Mouse (Mus musculus) intestine, postnatal 0 days (tissue): ENCODE data around the gene Syne2. TPM values are rescaled to one million over a fixed set of nuclear protein-coding genes. Genes with fewer than 3 reads are reported as not detected.

Experiments
- ATAC-seq: fragments of 200-750 bp; cut with Nextera tagmentation; 2 replicates; pipeline ENCODE4 v1.8.0; 2017; ENCODE audit warnings: mild to moderate bottlenecking, moderate TSS enrichment, moderate library complexity
- H3K27ac ChIP-seq: fragments of 300-500 bp; sonication (generic); 2 replicates; pipeline ENCODE4 v1.5.1; 2014; ENCODE audit warnings: mild to moderate bottlenecking, low read depth, low read length, moderate library complexity
- H3K27me3 ChIP-seq: fragments of 300-500 bp; sonication (generic); replicated peaks from 2 replicates; pipeline ENCODE4 v1.6.1; 2014; ENCODE audit warnings: low read length, mixed read lengths; ENCODE audit not compliant: control insufficient read depth, insufficient read depth
- H3K36me3 ChIP-seq: fragments of 300-500 bp; sonication (generic); 2 replicates; pipeline ENCODE4 v1.6.1; 2014; ENCODE audit warnings: mild to moderate bottlenecking, moderate library complexity; ENCODE audit not compliant: control insufficient read depth, insufficient read depth
- H3K4me1 ChIP-seq: fragments of 300-500 bp; sonication (generic); replicated peaks from 2 replicates; pipeline ENCODE4 v1.6.1; 2014; ENCODE audit warnings: antibody characterized with exemption, low read length, mixed read lengths; ENCODE audit not compliant: control insufficient read depth, insufficient read depth
- H3K4me2 ChIP-seq: fragments of 300-500 bp; sonication (generic); replicated peaks from 2 replicates; pipeline ENCODE4 v1.6.1; 2014; ENCODE audit warnings: low read depth, mild to moderate bottlenecking, moderate library complexity
- H3K4me3 ChIP-seq: fragments of 300-500 bp; sonication (generic); 2 replicates; pipeline ENCODE4 v1.5.1; 2014; ENCODE audit warnings: low read depth, low read length
- H3K9ac ChIP-seq: fragments of 300-500 bp; sonication (generic); 2 replicates; pipeline ENCODE4 v1.6.1; 2014; ENCODE audit warnings: mild to moderate bottlenecking, low read depth, low read length
- H3K9me3 ChIP-seq: fragments of 300-500 bp; sonication (generic); 2 replicates; pipeline ENCODE4 v1.6.1; 2016; ENCODE audit warnings: mixed run types; ENCODE audit not compliant: control insufficient read depth
- CTCF ChIP-seq: sonication (generic); IDR thresholded peaks from 2 replicates; pipeline ENCODE4 v1.5.1; 2016; ENCODE audit warnings: low read depth, mild to moderate bottlenecking, control low read depth, antibody characterized with exemption, moderate library complexity
- WGBS: fragments of 180-500 bp; shearing (Covaris S2); extraction: QIAGEN DNeasy Blood & Tissue Kit; methylation state at CpG from one replicate; pipeline ENCODE4 v1.1.7; 2014; 5-methylcytosine and 5-hydroxymethylcytosine counted together
- polyA plus RNA-seq: library from polyadenylated mRNA; unstranded; fragments of >200 nt; fragmentation: Nextera tagmentation; extraction: Ambion mirVana; gene quantifications from 2 replicates; pipeline ENCODE4 v1.2.1, GENCODE M21; 2015

Syne2 gene
- polyA plus RNA-seq, 1 experiment from 2014 or later: 14.5 TPM

- Histone ChIP-seq H3K4me3 (no peak overlapping the region), H3K9ac (no peak overlapping the region), H3K9me3 (no peaks in the 10 kb centered on the region), H3K27me3 (no peaks in the 10 kb centered on the region), H3K36me3 (peaks cover 41% of the 10 kb centered on the region), H3K27ac (no peak overlapping the region), H3K4me2 (no peak overlapping the region), H3K4me1 (no peaks in the 10 kb centered on the region)
- TF ChIP-seq CTCF: no peak
- ATAC-seq: no peak
- WGBS: 94% methylated on average over 24 of the region's 24 CpGs
These were observed 148.7 kb downstream of the Syne2 start for GRCm38 (mm10) chr12:75966441-75967195.

GRCm38 (mm10) chr12:75979079-75979478, 161.1 kb downstream of the Syne2 start:
- Histone ChIP-seq H3K36me3 (peaks cover 49% of the 10 kb centered on the region), H3K27me3 (no peaks in the 10 kb centered on the region), H3K4me1 (no peaks in the 10 kb centered on the region), H3K4me3 (no peak overlapping the region), H3K9me3 (no peaks in the 10 kb centered on the region), H3K9ac (no peak overlapping the region), H3K27ac (no peak overlapping the region), H3K4me2 (no peak overlapping the region)
- ATAC-seq: no peak
- TF ChIP-seq CTCF: no peak
- 67% methylated on average over 5 of the region's 5 CpGs for WGBS

- Histone ChIP-seq H3K9ac (no peak overlapping the region), H3K9me3 (no peaks in the 10 kb centered on the region), H3K27ac (no peak overlapping the region), H3K36me3 (peaks cover 49% of the 10 kb centered on the region), H3K4me2 (no peak overlapping the region), H3K4me3 (no peak overlapping the region), H3K4me1 (no peaks in the 10 kb centered on the region), H3K27me3 (no peaks in the 10 kb centered on the region)
- no peak for TF ChIP-seq CTCF
- no peak for ATAC-seq
- WGBS: 84% methylated on average over 8 of the region's 8 CpGs
These were observed 165.4 kb downstream of the Syne2 start for GRCm38 (mm10) chr12:75983336-75983735.

GRCm38 (mm10) chr12:75992226-75992858, 174.4 kb downstream of the Syne2 start:
- no peaks in the 10 kb centered on the region for H3K27me3 ChIP-seq
- no peak for ATAC-seq
- H3K4me1 ChIP-seq: no peaks in the 10 kb centered on the region
- H3K4me3 ChIP-seq: no peak overlapping the region
- H3K9me3 ChIP-seq: no peaks in the 10 kb centered on the region
- H3K4me2 ChIP-seq: no peak overlapping the region
- H3K36me3 ChIP-seq: peaks cover 45% of the 10 kb centered on the region
- peak; percentile 53 for TF ChIP-seq CTCF
- no peak overlapping the region for H3K27ac ChIP-seq
- WGBS: 81% methylated on average over 10 of the region's 10 CpGs
- H3K9ac ChIP-seq: no peak overlapping the region

- no peak overlapping the region for H3K27ac ChIP-seq
- H3K9me3 ChIP-seq: no peaks in the 10 kb centered on the region
- H3K4me3 ChIP-seq: no peak overlapping the region
- H3K36me3 ChIP-seq: peaks cover 42% of the 10 kb centered on the region
- H3K4me2 ChIP-seq: no peak overlapping the region
- no peaks in the 10 kb centered on the region for H3K27me3 ChIP-seq
- H3K4me1 ChIP-seq: peaks cover 2% of the 10 kb centered on the region; the same call in 1 of the 2 replicates
- 96% methylated on average over 4 of the region's 4 CpGs for WGBS
- TF ChIP-seq CTCF: no peak
- ATAC-seq: no peak
- H3K9ac ChIP-seq: no peak overlapping the region
These were observed 175.0 kb downstream of the Syne2 start for GRCm38 (mm10) chr12:75992946-75993345.

- no peak overlapping the region for H3K4me2 ChIP-seq
- no peak for ATAC-seq
- H3K27ac ChIP-seq: no peak overlapping the region
- H3K9ac ChIP-seq: no peak overlapping the region
- H3K4me3 ChIP-seq: no peak overlapping the region
- peaks cover 24% of the 10 kb centered on the region for H3K36me3 ChIP-seq
- H3K4me1 ChIP-seq: peaks cover 5% of the 10 kb centered on the region; the same call in 1 of the 2 replicates
- H3K27me3 ChIP-seq: no peaks in the 10 kb centered on the region
- no peaks in the 10 kb centered on the region for H3K9me3 ChIP-seq
- TF ChIP-seq CTCF: no peak
- WGBS: 25% methylated on average over 2 of the region's 2 CpGs
These were observed 177.2 kb downstream of the Syne2 start for GRCm38 (mm10) chr12:75995086-75995485.
